Mouse (Mus musculus) cortical plate, adult 2 months (tissue): ENCODE measurements around the gene Rab11fip2. TPM values are rescaled to one million over a fixed set of nuclear protein-coding genes. Genes with fewer than 3 reads are reported as not detected.

Experiments
- H3K27ac ChIP-seq: fragments of 200-500 bp; 2 replicates; pipeline ENCODE4 v1.5.1; 2012; ENCODE audit warnings: low read length, control low read depth, inconsistent platforms; ENCODE audit not compliant: insufficient read depth
- H3K4me1 ChIP-seq: fragments of 200-500 bp; 2 replicates; pipeline ENCODE4 v1.6.1; 2011; ENCODE audit warnings: low read length; ENCODE audit not compliant: control insufficient read depth, insufficient read depth
- H3K4me3 ChIP-seq: fragments of 200-500 bp; 2 replicates; pipeline ENCODE4 v1.5.1; 2011; ENCODE audit warnings: mild to moderate bottlenecking, low read length, control low read depth; ENCODE audit not compliant: insufficient read depth
- CTCF ChIP-seq: fragments of 200-500 bp; IDR thresholded peaks from 2 replicates; pipeline ENCODE4 v1.5.1; 2011; ENCODE audit warnings: mild to moderate bottlenecking, control low read depth, low read length; ENCODE audit not compliant: insufficient read depth; ENCODE audit errors: extremely low read depth
- POLR2A ChIP-seq: fragments of 200-500 bp; IDR thresholded peaks from 2 replicates; pipeline ENCODE4 v1.6.1; 2011; ENCODE audit warnings: mild to moderate bottlenecking, low read length, control low read depth; ENCODE audit not compliant: insufficient read depth; ENCODE audit errors: extremely low read depth
- polyA plus RNA-seq: library from polyadenylated mRNA; depleted of rRNA; stranded (reverse); fragments of >200 nt; gene quantifications from 2 replicates; pipeline ENCODE4 v1.2.3, GENCODE M21; 2012

Rab11fip2 gene
- polyA plus RNA-seq, 1 experiment = 32.7 TPM

GRCm38 (mm10) chr19:59917901-59918613 is 25.4 kb downstream of the Rab11fip2 start:
- H3K4me1 ChIP-seq = no peaks in the 10 kb centered on the region; the same call in 1 of the 2 replicates
- H3K27ac ChIP-seq = no peak overlapping the region
- H3K4me3 ChIP-seq = no peak overlapping the region
- TF ChIP-seq CTCF (no peak), POLR2A (no peak)

DNA sequence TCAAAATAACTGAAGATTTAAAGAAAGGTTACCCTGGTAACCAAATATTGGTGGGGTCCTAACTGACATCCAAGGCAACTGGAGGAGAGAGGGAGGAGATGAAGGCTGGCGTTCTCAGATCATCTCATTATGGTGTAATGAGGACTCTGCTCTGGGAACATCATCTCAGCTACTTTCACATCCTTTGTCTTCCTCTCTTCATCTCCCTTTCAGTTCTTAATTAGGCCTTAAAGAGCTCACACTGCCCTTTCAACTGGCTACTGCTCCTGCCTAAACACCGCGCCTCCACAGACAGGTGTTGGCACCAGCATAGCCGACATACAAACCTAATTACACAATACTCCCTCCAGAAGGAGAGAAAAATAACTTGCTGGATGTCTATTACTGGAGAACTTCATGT is 31.9 kb downstream of the Rab11fip2 start:
- TF ChIP-seq CTCF = no peak
- TF ChIP-seq POLR2A = no peak
- no peaks in the 10 kb centered on the region; the same call in 1 of the 2 replicates for H3K4me1 ChIP-seq
- no peak overlapping the region for H3K4me3 ChIP-seq
- no peak overlapping the region for H3K27ac ChIP-seq

DNA sequence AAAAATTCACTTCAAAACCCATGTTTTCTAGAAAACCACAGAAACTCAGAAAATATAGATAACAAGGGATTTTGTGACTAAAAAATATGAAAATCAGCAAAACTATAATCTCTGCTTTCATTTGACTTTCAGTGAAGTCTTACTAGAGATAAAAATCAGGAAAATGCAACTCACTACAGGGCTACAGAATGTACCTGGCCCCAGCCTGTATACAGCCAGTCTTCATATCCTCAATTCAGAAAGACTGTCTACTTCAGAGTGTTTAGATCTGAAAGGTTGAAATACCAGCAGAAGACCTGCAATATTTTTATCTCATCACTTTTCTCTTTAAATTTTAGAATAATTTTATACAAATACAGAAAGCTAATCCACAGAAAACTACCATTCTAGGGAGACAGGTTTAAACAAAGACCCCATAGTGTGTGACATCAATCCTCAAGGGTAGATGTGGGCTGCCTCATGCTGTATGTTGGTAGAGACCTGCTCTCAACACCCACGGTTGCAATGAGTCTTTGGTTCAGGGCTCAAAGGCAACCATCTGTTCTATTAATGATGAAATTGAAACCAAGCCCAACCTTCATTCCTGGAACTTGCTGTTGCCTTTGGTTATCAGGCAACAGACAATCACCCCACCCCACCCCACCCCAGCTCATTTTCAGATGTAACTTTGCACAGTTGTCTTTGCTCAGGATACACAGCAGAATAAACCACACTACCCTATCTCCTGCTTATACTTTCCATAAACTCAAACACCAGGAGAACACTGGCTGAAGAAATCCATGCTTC is 38.0 kb downstream of the Rab11fip2 start:
- TF ChIP-seq POLR2A (no peak), CTCF (no peak)
- Histone ChIP-seq H3K4me1 (no peaks in the 10 kb centered on the region; the same call in 1 of the 2 replicates), H3K4me3 (no peak overlapping the region), H3K27ac (no peak overlapping the region)

- no peak overlapping the region for H3K4me3 ChIP-seq
- H3K27ac ChIP-seq = no peak overlapping the region
- TF ChIP-seq CTCF (no peak), POLR2A (no peak)
- no peaks in the 10 kb centered on the region; the same call in 1 of the 2 replicates for H3K4me1 ChIP-seq
Measured at GRCm38 (mm10) chr19:59899965-59900364, 43.5 kb downstream of the Rab11fip2 start.

DNA sequence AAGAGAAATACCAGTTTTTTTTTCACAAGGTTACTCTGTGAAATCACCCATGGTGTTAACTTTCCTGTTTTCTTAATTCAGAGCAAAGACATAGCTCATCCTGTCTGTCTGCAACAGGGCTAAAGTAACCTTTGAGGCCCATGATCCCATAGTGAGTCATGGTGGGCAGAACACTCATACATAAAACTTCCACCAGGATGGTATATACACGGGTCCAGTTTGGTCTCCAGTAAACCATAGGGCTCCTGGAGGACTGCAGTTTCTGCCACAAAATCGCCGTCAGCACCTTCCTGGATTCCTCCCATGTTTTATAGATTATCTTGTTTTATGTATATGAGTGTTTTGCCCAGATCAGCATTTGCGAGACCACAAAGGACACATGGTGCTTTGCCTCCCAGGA is 45.2 kb downstream of the Rab11fip2 start:
- Histone ChIP-seq H3K4me1 (no peaks in the 10 kb centered on the region), H3K27ac (no peak overlapping the region), H3K4me3 (no peak overlapping the region)
- no peak for TF ChIP-seq CTCF
- no peak for TF ChIP-seq POLR2A

- TF ChIP-seq CTCF (no peak), POLR2A (no peak)
- Histone ChIP-seq H3K4me1 (peaks cover 2% of the 10 kb centered on the region; the same call in 1 of the 2 replicates), H3K4me3 (no peak overlapping the region), H3K27ac (no peak overlapping the region)
Measured at GRCm38 (mm10) chr19:59889383-59889782, 54.1 kb downstream of the Rab11fip2 start.

- no peak overlapping the region for H3K27ac ChIP-seq
- H3K4me1 ChIP-seq = peaks cover 2% of the 10 kb centered on the region; the same call in 1 of the 2 replicates
- H3K4me3 ChIP-seq = no peak overlapping the region
- TF ChIP-seq POLR2A (no peak), CTCF (no peak)
Measured at GRCm38 (mm10) chr19:59888846-59889245, 54.6 kb downstream of the Rab11fip2 start.

DNA sequence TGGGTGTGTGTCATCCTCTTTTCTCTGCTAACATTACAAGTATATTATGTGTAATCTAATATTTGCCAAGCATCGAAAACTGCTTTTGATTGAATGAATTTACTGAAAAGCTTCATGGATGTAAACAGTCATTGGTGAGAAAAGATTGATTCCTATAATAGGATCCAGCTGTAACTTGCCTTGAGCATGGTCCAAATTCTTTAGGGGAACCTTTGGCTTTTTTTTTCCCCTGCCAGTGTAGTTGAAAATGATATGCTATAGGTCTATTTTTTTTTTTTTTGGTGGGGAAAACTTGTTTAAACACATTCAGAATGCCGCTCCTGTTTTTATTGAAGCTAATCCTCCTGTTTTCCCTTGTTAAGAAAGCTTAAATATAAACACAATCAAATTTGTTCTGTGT is 55.6 kb downstream of the Rab11fip2 start:
- H3K27ac ChIP-seq = no peak overlapping the region
- H3K4me3 ChIP-seq = no peak overlapping the region
- H3K4me1 ChIP-seq = peaks cover 2% of the 10 kb centered on the region; the same call in 1 of the 2 replicates
- TF ChIP-seq CTCF (no peak), POLR2A (no peak)

- Histone ChIP-seq H3K27ac (no peak overlapping the region), H3K4me1 (peaks cover 2% of the 10 kb centered on the region; the same call in 1 of the 2 replicates)
- TF ChIP-seq CTCF (no peak), POLR2A (no peak)
Measured at GRCm38 (mm10) chr19:59885301-59885700, 58.2 kb downstream of the Rab11fip2 start.

DNA sequence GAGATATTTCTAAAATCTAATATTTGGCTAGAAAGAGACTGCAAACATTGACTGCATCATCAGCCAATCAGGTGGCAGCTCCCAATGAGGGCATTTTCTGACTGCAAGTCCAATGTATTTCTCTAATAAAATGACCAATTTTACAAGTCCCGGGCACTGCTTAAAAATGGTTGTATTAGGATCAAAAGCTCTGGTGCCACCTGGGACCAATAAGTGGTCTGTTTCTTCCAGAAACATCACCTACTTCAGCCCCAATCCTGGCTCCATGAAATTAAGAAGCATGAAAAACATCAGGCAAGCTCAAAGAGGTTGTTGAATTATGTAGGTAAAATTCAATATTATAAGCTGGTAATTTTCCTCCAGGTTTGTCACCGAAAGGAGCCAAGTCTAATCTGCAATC is 66.2 kb downstream of the Rab11fip2 start:
- no peak overlapping the region for H3K4me3 ChIP-seq
- TF ChIP-seq POLR2A (no peak), CTCF (no peak)
- H3K4me1 ChIP-seq = no peaks in the 10 kb centered on the region
- H3K27ac ChIP-seq = no peak overlapping the region

More at GRCm38 (mm10) chr19:59885301-59885700, 58.2 kb downstream of the Rab11fip2 start:
- no peak overlapping the region for H3K4me3 ChIP-seq
